Mouse (Mus musculus) CH12.LX (cell line): ENCODE measurements at regions not wholly inside any gene's neighbourhood (a gene's known extent, or its start where the extent isn't known, plus 50 kb on each side); places are given as distances from the start of the nearest gene placed in this dataset.

Experiments used
- DNase-seq: peaks from one replicate; pipeline ENCODE4 v3.0.0-alpha.2; 2013; ENCODE audit errors: extremely low read depth
- H3K27ac ChIP-seq: 2 replicates; pipeline ENCODE4 v1.5.1; 2012; ENCODE audit warnings: low read depth, mild to moderate bottlenecking, control low read depth, moderate library complexity; ENCODE audit not compliant: insufficient read depth
- H3K27me3 ChIP-seq: replicated peaks from 2 replicates; pipeline ENCODE3; 2012; ENCODE audit warnings: inconsistent platforms
- H3K36me3 ChIP-seq, 2 experiments: replicated peaks in 1 of 2; 2 replicates each; pipeline versions ENCODE3 to v1.6.1; 2012; ENCODE audit warnings: inconsistent platforms in 1 of 2, low read length in 1 of 2, mild to moderate bottlenecking in 1 of 2, mixed read lengths in 1 of 2, moderate library complexity in 1 of 2; ENCODE audit not compliant: control insufficient read depth in 1 of 2, insufficient read depth in 1 of 2
- H3K4me1 ChIP-seq, 2 experiments: 2 replicates each; pipeline ENCODE4 v1.6.1; 2012; ENCODE audit warnings: inconsistent platforms in 1 of 2, moderate library complexity in 1 of 2; ENCODE audit not compliant: insufficient read depth in 2 of 2, control insufficient read depth in 1 of 2
- H3K4me2 ChIP-seq: 2 replicates; pipeline ENCODE4 v1.6.1; 2012; ENCODE audit warnings: low read depth, mild to moderate bottlenecking, control low read depth; ENCODE audit not compliant: poor library complexity, insufficient read depth, severe bottlenecking
- H3K4me3 ChIP-seq, 3 experiments: fragments of 150-350 bp in 1 of 3; sonication (generic) in 1 of 3; replicated peaks in 1 of 3; 2 replicates each; pipeline versions ENCODE3 to v1.5.1; 2011 to 2012; ENCODE audit warnings: low read depth in 2 of 3, low read length in 2 of 3, mild to moderate bottlenecking in 2 of 3, moderate library complexity in 2 of 3, control low read depth in 1 of 3, improper control_type of control experiment in 1 of 3, inconsistent platforms in 1 of 3, mixed read lengths in 1 of 3; ENCODE audit not compliant: poor library complexity in 1 of 3
- H3K79me2 ChIP-seq: replicated peaks from 2 replicates; pipeline ENCODE4 v1.6.1; 2012; ENCODE audit warnings: mild to moderate bottlenecking, moderate library complexity; ENCODE audit not compliant: control insufficient read depth, poor library complexity, insufficient read depth, severe bottlenecking; ENCODE audit errors: extremely low read depth
- H3K9ac ChIP-seq: 2 replicates; pipeline ENCODE4 v1.6.1; 2012; ENCODE audit warnings: low read depth, mild to moderate bottlenecking, control low read depth, moderate library complexity; ENCODE audit not compliant: insufficient read depth
- H3K9me3 ChIP-seq: replicated peaks from 2 replicates; pipeline ENCODE3; 2012; ENCODE audit warnings: low read length, inconsistent platforms, mixed read lengths
- BHLHE40 ChIP-seq: IDR thresholded peaks from 2 replicates; pipeline ENCODE4 v1.6.1; 2011; ENCODE audit warnings: mild to moderate bottlenecking, low read depth, low read length, improper control_type of control experiment
- CHD2 ChIP-seq: IDR thresholded peaks from 2 replicates; pipeline ENCODE4 v1.6.1; 2011; ENCODE audit warnings: low read length, improper control_type of control experiment
- ELF1 ChIP-seq: IDR thresholded peaks from 2 replicates; pipeline ENCODE4 v1.6.1; 2014; ENCODE audit warnings: low read depth, mild to moderate bottlenecking, inconsistent platforms, low read length, improper control_type of control experiment
- ETS1 ChIP-seq: conservative IDR thresholded peaks from 2 replicates; pipeline ENCODE4 v1.6.1; 2012; ENCODE audit warnings: low read depth, mild to moderate bottlenecking, inconsistent platforms, low read length, improper control_type of control experiment, moderate library complexity
- GABPA ChIP-seq: IDR thresholded peaks from 2 replicates; pipeline ENCODE4 v1.6.1; 2012; ENCODE audit warnings: low read depth, low read length, improper control_type of control experiment, inconsistent platforms; ENCODE audit not compliant: insufficient replicate concordance
- HCFC1 ChIP-seq: IDR thresholded peaks from 2 replicates; pipeline ENCODE4 v1.6.1; 2012; ENCODE audit warnings: low read depth, mild to moderate bottlenecking, inconsistent platforms, low read length, improper control_type of control experiment
- IRF4 ChIP-seq: IDR thresholded peaks from 2 replicates; pipeline ENCODE4 v1.6.1; 2014; ENCODE audit warnings: low read depth, mild to moderate bottlenecking, inconsistent platforms, low read length, improper control_type of control experiment
- MAZ ChIP-seq: IDR thresholded peaks from 2 replicates; pipeline ENCODE4 v1.6.1; 2012; ENCODE audit warnings: low read depth, mild to moderate bottlenecking, inconsistent platforms, low read length, improper control_type of control experiment, moderate library complexity
- MEF2A ChIP-seq: IDR thresholded peaks from 2 replicates; pipeline ENCODE4 v1.6.1; 2014; ENCODE audit warnings: low read depth, mild to moderate bottlenecking, inconsistent platforms, low read length, improper control_type of control experiment, borderline replicate concordance
- MXI1 ChIP-seq: IDR thresholded peaks from 2 replicates; pipeline ENCODE4 v1.6.1; 2011; ENCODE audit warnings: mild to moderate bottlenecking, low read depth, low read length, improper control_type of control experiment
- NELFE ChIP-seq: IDR thresholded peaks from 2 replicates; pipeline ENCODE4 v1.6.1; 2011; ENCODE audit warnings: low read depth, low read length, improper control_type of control experiment
- PAX5 ChIP-seq: IDR thresholded peaks from 2 replicates; pipeline ENCODE4 v1.6.1; 2012; ENCODE audit warnings: low read length, inconsistent platforms, mixed read lengths
- POLR2A ChIP-seq: IDR thresholded peaks from 2 replicates; pipeline ENCODE4 v1.6.1; 2011; ENCODE audit warnings: low read depth, mild to moderate bottlenecking, improper control_type of control experiment, low read length
- RCOR1 ChIP-seq: conservative IDR thresholded peaks from 2 replicates; pipeline ENCODE4 v1.6.1; 2012; ENCODE audit warnings: low read depth, mild to moderate bottlenecking, inconsistent platforms, low read length, improper control_type of control experiment
- SIN3A ChIP-seq: IDR thresholded peaks from 2 replicates; pipeline ENCODE4 v1.6.1; 2012; ENCODE audit warnings: low read length, improper control_type of control experiment, inconsistent platforms
- SMC3 ChIP-seq: IDR thresholded peaks from 2 replicates; pipeline ENCODE4 v1.6.1; 2011; ENCODE audit warnings: low read depth, low read length, improper control_type of control experiment
- TCF12 ChIP-seq: IDR thresholded peaks from 2 replicates; pipeline ENCODE4 v1.6.1; 2014; ENCODE audit warnings: low read depth, mild to moderate bottlenecking, inconsistent platforms, low read length, improper control_type of control experiment
- USF1 ChIP-seq: IDR thresholded peaks from 2 replicates; pipeline ENCODE4 v1.6.1; 2014; ENCODE audit warnings: low read depth, mild to moderate bottlenecking, inconsistent platforms, low read length, improper control_type of control experiment
- dilution Hi-C: fragments of 300-500 bp; cut with MboI; formaldehyde crosslinking; loops from 2 replicates; pipeline ENCODE4 v1.14.3; 2020; ENCODE audit warnings: low sequenced_read_pairs; ENCODE audit not compliant: extremely low pct_unique_long_range_greater_than_20kb, extremely low pct_ligation_motif_present
- in situ Hi-C: fragments of 300-500 bp; cut with MboI; formaldehyde crosslinking; loops from 3 replicates; pipeline ENCODE4 v1.14.3; 2019; ENCODE audit warnings: low sequenced_read_pairs, low pct_ligation_motif_present, low pct_unique_long_range_greater_than_20kb, mixed read lengths

GRCm38 (mm10) chr10:26630196-26630760 is 122.9 kb upstream of the Arhgap18 start:
- H3K4me1 ChIP-seq: peaks cover 0 to 3% of the 10 kb centered on the region in 2 experiments; a peak in 1 of 4 replicates
- no peak overlapping the region for H3K4me2 ChIP-seq
- no peak for DNase-seq
- H3K9me3 ChIP-seq: no peaks in the 10 kb centered on the region
- no peak overlapping the region for H3K9ac ChIP-seq
- H3K79me2 ChIP-seq: no peaks in the 10 kb centered on the region
- H3K27me3 ChIP-seq: no peaks in the 10 kb centered on the region
- in situ Hi-C loops: no loop called here
- dilution Hi-C loops: no loop called here
- TF ChIP-seq RCOR1: no peak
- TF ChIP-seq MEF2A: 0 out of 2 replicates have a peak, but pooled peaks have one; percentile 27
- H3K27ac ChIP-seq: no peak overlapping the region
- no peaks in the 10 kb centered on the region for H3K36me3 ChIP-seq
- no peak overlapping the region for H3K4me3 ChIP-seq

- Histone ChIP-seq H3K9me3 (no peaks in the 10 kb centered on the region), H3K9ac (no peak overlapping the region), H3K36me3 (no peaks in the 10 kb centered on the region), H3K4me1 (peaks cover 0 to 3% of the 10 kb centered on the region in 2 experiments; a peak in 1 of 4 replicates), H3K27me3 (no peaks in the 10 kb centered on the region), H3K79me2 (no peaks in the 10 kb centered on the region), H3K4me3 (peak overlapping the region in 1 of 3 experiments; percentile 3), H3K27ac (no peak overlapping the region), H3K4me2 (no peak overlapping the region; the same call in 1 of the 2 replicates)
- dilution Hi-C loops (no loop called here), in situ Hi-C loops (no loop called here)
- TF ChIP-seq BHLHE40 (no peak), USF1 (no peak), SIN3A (no peak), IRF4 (no peak), PAX5 (no peak), NELFE (no peak), POLR2A (no peak), CHD2 (no peak), HCFC1 (no peak), ELF1 (no peak), GABPA (no peak), MXI1 (no peak), ETS1 (no peak)
- DNase-seq: no peak
Measured at GRCm38 (mm10) chr10:26632266-26632665, 121.0 kb upstream of the Arhgap18 start.

- no peaks in the 10 kb centered on the region for H3K27me3 ChIP-seq
- H3K4me2 ChIP-seq: no peak overlapping the region
- in situ Hi-C loops: no loop called here
- no peak overlapping the region for H3K4me3 ChIP-seq
- H3K4me1 ChIP-seq: no peaks in the 10 kb centered on the region
- H3K27ac ChIP-seq: no peak overlapping the region
- no peaks in the 10 kb centered on the region for H3K79me2 ChIP-seq
- TF ChIP-seq SIN3A: no peak
- TF ChIP-seq PAX5: no peak
- no peak for TF ChIP-seq MAZ
- no peak for TF ChIP-seq SMC3
- no peak for TF ChIP-seq TCF12
- TF ChIP-seq, all 38 proteins: peak for 0
- DNase-seq: no peak
- Histone ChIP-seq H3K9ac (no peak overlapping the region), H3K9me3 (no peaks in the 10 kb centered on the region), H3K36me3 (no peaks in the 10 kb centered on the region)
- dilution Hi-C loops: no loop called here
Measured at GRCm38 (mm10) chr10:26637459-26637858, 115.8 kb upstream of the Arhgap18 start.
